Mouse (Mus musculus): ENCODE measurements around the gene Bap1.

The Bap1 gene

GRCm38 (mm10) chr14:31233070-31233995 lies 17.9 kb upstream of the Bap1 start:
- no peak for DNase-seq (ENCODE audit: low read depth, low spot score)

GRCm38 (mm10) chr14:31233996-31234591 lies 17.2 kb upstream of the Bap1 start:
- DNase-seq (ENCODE audit: low read depth, low spot score) = peak; percentile 59

GRCm38 (mm10) chr14:31237101-31237882 lies 14.0 kb upstream of the Bap1 start:
- no peak for DNase-seq (ENCODE audit: low read depth, low spot score)

GRCm38 (mm10) chr14:31240528-31240927 lies 10.7 kb upstream of the Bap1 start:
- DNase-seq (ENCODE audit: low read depth, low spot score) = no peak

GRCm38 (mm10) chr14:31244777-31245176 lies 6.5 kb upstream of the Bap1 start:
- no peak for DNase-seq (ENCODE audit: low read depth, low spot score)

- DNase-seq (ENCODE audit: low read depth, low spot score) = no peak
These were observed 5.3 kb upstream of the Bap1 start for GRCm38 (mm10) chr14:31245946-31246345.

GRCm38 (mm10) chr14:31248396-31248795 lies 2.9 kb upstream of the Bap1 start:
- no peak for DNase-seq (ENCODE audit: low read depth, low spot score)

GRCm38 (mm10) chr14:31250222-31251083 lies 797 bp upstream of the Bap1 start:
- no peak for DNase-seq (ENCODE audit: low read depth, low spot score)

GRCm38 (mm10) chr14:31251626-31252025 lies 376 bp downstream of the Bap1 start:
- DNase-seq (ENCODE audit: low read depth, low spot score) = no peak

- no peak for DNase-seq (ENCODE audit: low read depth, low spot score)
These were observed 841 bp downstream of the Bap1 start for GRCm38 (mm10) chr14:31252091-31252490.

- no peak for DNase-seq (ENCODE audit: low read depth, low spot score)
These were observed 7.3 kb downstream of the Bap1 start for GRCm38 (mm10) chr14:31258476-31259050.

- DNase-seq (ENCODE audit: low read depth, low spot score) = no peak
These were observed 9.1 kb downstream of the Bap1 start for GRCm38 (mm10) chr14:31260374-31260773.

- no peak for DNase-seq (ENCODE audit: low read depth, low spot score)
These were observed 9.7 kb downstream of the Bap1 start for GRCm38 (mm10) chr14:31260932-31261331.

- no peak for DNase-seq (ENCODE audit: low read depth, low spot score)
These were observed 16.4 kb downstream of the Bap1 start for GRCm38 (mm10) chr14:31267649-31268048.

GRCm38 (mm10) chr14:31268301-31269001 lies 17.2 kb downstream of the Bap1 start:
- no peak for DNase-seq (ENCODE audit: low read depth, low spot score)

GRCm38 (mm10) chr14:31269456-31270100 lies 18.3 kb downstream of the Bap1 start:
- DNase-seq (ENCODE audit: low read depth, low spot score) = no peak

- DNase-seq (ENCODE audit: low read depth, low spot score) = no peak
These were observed 19.9 kb downstream of the Bap1 start for GRCm38 (mm10) chr14:31271121-31271520.

- DNase-seq (ENCODE audit: low read depth, low spot score) = peak; percentile 68
These were observed 20.9 kb downstream of the Bap1 start for GRCm38 (mm10) chr14:31272164-31272563.

GRCm38 (mm10) chr14:31285728-31286127 lies 34.5 kb downstream of the Bap1 start:
- no peak for DNase-seq (ENCODE audit: low read depth, low spot score)

Data from A20 (cell line).